Mouse (Mus musculus) lung, postnatal 10 days (tissue): Measurements from ENCODE around the gene Nfatc4.

ENCODE experiments used
- DNase-seq: peaks from one replicate; pipeline ENCODE4 v3.0.0; 2021

Gene Nfatc4

GRCm38 (mm10) chr14:55822991-55823762 lies at the start of gene Nfatc4:
Gene Nfatc4 (plus strand): TSS chr14:55823144.
- peak; percentile 97 for DNase-seq

GRCm38 (mm10) chr14:55776711-55777110 lies 46.2 kb upstream of the Nfatc4 start:
- DNase-seq, result no peak

- no peak for DNase-seq
These were observed 45.8 kb upstream of the Nfatc4 start for GRCm38 (mm10) chr14:55777176-55777575.

GRCm38 (mm10) chr14:55777806-55778205 lies 45.1 kb upstream of the Nfatc4 start:
- DNase-seq, result no peak

GRCm38 (mm10) chr14:55778686-55779085 lies 44.3 kb upstream of the Nfatc4 start:
- DNase-seq, result peak; percentile 1

GRCm38 (mm10) chr14:55779656-55780055 lies 43.3 kb upstream of the Nfatc4 start:
- peak; percentile 25 for DNase-seq

- peak; percentile 5 for DNase-seq
These were observed 42.2 kb upstream of the Nfatc4 start for GRCm38 (mm10) chr14:55780736-55781135.

- peak; percentile 86 for DNase-seq
These were observed 41.6 kb upstream of the Nfatc4 start for GRCm38 (mm10) chr14:55781310-55781709.

GRCm38 (mm10) chr14:55782361-55782960 lies 40.5 kb upstream of the Nfatc4 start:
- peak; percentile 11 for DNase-seq

GRCm38 (mm10) chr14:55783171-55783957 lies 39.6 kb upstream of the Nfatc4 start:
- DNase-seq, result peak; percentile 69

GRCm38 (mm10) chr14:55783958-55784235 lies 39.0 kb upstream of the Nfatc4 start, which contains the start of gene Adcy4:
Gene Adcy4 (minus strand): TSS chr14:55784095.
- DNase-seq, result peak; percentile 56

- DNase-seq, result peak; percentile 37
These were observed 37.7 kb upstream of the Nfatc4 start for GRCm38 (mm10) chr14:55785195-55785594.

GRCm38 (mm10) chr14:55787731-55788130 lies 35.2 kb upstream of the Nfatc4 start:
- peak; percentile 3 for DNase-seq

- peak; percentile 79 for DNase-seq
These were observed 34.5 kb upstream of the Nfatc4 start, which contains the start of gene Ripk3 for GRCm38 (mm10) chr14:55788256-55789050. Gene Ripk3 (minus strand): TSS chr14:55788865.

GRCm38 (mm10) chr14:55793461-55793860 lies 29.5 kb upstream of the Nfatc4 start:
- peak; percentile 11 for DNase-seq

GRCm38 (mm10) chr14:55793946-55794345 lies 29.0 kb upstream of the Nfatc4 start:
- DNase-seq, result peak; percentile 50

- peak; percentile 63 for DNase-seq
These were observed 27.4 kb upstream of the Nfatc4 start for GRCm38 (mm10) chr14:55795380-55796163.

GRCm38 (mm10) chr14:55814885-55815284 lies 8.1 kb upstream of the Nfatc4 start:
- peak; percentile 82 for DNase-seq

- DNase-seq, result peak; percentile 84
These were observed 7.6 kb upstream of the Nfatc4 start for GRCm38 (mm10) chr14:55815310-55815751.

- peak; percentile 1 for DNase-seq
These were observed 3.0 kb upstream of the Nfatc4 start for GRCm38 (mm10) chr14:55819845-55820405.

- DNase-seq, result peak; percentile 0
These were observed 2.4 kb upstream of the Nfatc4 start for GRCm38 (mm10) chr14:55820576-55820975.
